Mouse (Mus musculus) intestine, embryonic 16.5 days (tissue): ENCODE measurements around the gene Exoc2. TPM values are rescaled to one million over a fixed set of nuclear protein-coding genes. Genes with fewer than 3 reads are reported as not detected.

ENCODE experiments used
- ATAC-seq: fragments of 200-750 bp; cut with Nextera tagmentation; 2 replicates; pipeline ENCODE4 v1.8.0; 2017; ENCODE audit warnings: moderate TSS enrichment, moderate library complexity
- H3K27ac ChIP-seq: fragments of 300-500 bp; sonication (generic); 2 replicates; pipeline ENCODE4 v1.5.1; 2014; ENCODE audit warnings: mild to moderate bottlenecking, low read length
- H3K27me3 ChIP-seq: fragments of 300-500 bp; sonication (generic); replicated peaks from 2 replicates; pipeline ENCODE4 v1.6.1; 2014; ENCODE audit warnings: low read length, control low read depth, mixed read lengths; ENCODE audit not compliant: control insufficient read depth, insufficient read depth
- H3K36me3 ChIP-seq: fragments of 300-500 bp; sonication (generic); 2 replicates; pipeline ENCODE4 v1.6.1; 2014; ENCODE audit warnings: low read length, control low read depth; ENCODE audit not compliant: control insufficient read depth, insufficient read depth
- H3K4me1 ChIP-seq: fragments of 300-500 bp; sonication (generic); 2 replicates; pipeline ENCODE4 v1.6.1; 2014; ENCODE audit warnings: low read length, control low read depth, mixed read lengths; ENCODE audit not compliant: control insufficient read depth, insufficient read depth
- H3K4me2 ChIP-seq: fragments of 300-500 bp; sonication (generic); 2 replicates; pipeline ENCODE4 v1.6.1; 2014; ENCODE audit warnings: low read depth, low read length, control low read depth
- H3K4me3 ChIP-seq: fragments of 300-500 bp; sonication (generic); 2 replicates; pipeline ENCODE4 v1.5.1; 2014; ENCODE audit warnings: mild to moderate bottlenecking, low read length
- H3K9ac ChIP-seq: fragments of 300-500 bp; sonication (generic); 2 replicates; pipeline ENCODE4 v1.6.1; 2014; ENCODE audit warnings: low read depth, low read length
- H3K9me3 ChIP-seq: fragments of 300-500 bp; sonication (generic); 2 replicates; pipeline ENCODE4 v1.6.1; 2016; ENCODE audit warnings: low read length, control low read depth; ENCODE audit not compliant: control insufficient read depth
- WGBS: fragments of 180-500 bp; shearing (Covaris S2); extraction: QIAGEN DNeasy Blood & Tissue Kit; methylation state at CpG from one replicate; pipeline ENCODE4 v1.1.7; 2014; 5-methylcytosine and 5-hydroxymethylcytosine counted together
- polyA plus RNA-seq: library from polyadenylated mRNA; unstranded; fragments of >200 nt; fragmentation: Nextera tagmentation; extraction: Ambion mirVana; gene quantifications from 2 replicates; pipeline ENCODE4 v1.2.1, GENCODE M21; 2015

Exoc2 gene
- polyA plus RNA-seq, 1 experiment from 2014 or later, result 22.1 TPM

DNA sequence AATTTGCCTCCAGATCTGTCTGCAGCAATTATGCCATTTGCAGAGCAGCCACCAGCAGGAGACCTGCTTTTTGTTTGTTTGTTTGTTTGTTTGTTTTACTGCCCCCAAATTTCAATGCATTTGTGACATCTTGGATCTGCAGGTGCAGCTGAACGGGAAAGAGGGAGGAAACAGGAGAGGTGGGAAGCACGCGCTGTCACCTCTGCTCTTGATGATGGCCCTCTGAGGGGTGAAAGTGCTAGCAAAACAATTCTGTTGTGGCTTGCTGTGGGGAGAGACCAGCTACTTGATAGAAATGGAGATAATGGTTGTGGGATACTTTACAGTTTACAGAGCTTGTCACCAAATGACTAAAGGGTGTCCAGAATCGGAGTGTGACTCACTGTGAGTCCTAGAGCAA is 177.9 kb downstream of the Exoc2 start:
- Histone ChIP-seq H3K9ac (no peak overlapping the region), H3K27me3 (no peaks in the 10 kb centered on the region), H3K36me3 (no peaks in the 10 kb centered on the region), H3K4me3 (no peak overlapping the region), H3K4me1 (no peaks in the 10 kb centered on the region), H3K9me3 (no peaks in the 10 kb centered on the region), H3K27ac (no peak overlapping the region), H3K4me2 (no peak overlapping the region)
- no peak for ATAC-seq
- 79% methylated on average over 4 of the region's 4 CpGs for WGBS

DNA sequence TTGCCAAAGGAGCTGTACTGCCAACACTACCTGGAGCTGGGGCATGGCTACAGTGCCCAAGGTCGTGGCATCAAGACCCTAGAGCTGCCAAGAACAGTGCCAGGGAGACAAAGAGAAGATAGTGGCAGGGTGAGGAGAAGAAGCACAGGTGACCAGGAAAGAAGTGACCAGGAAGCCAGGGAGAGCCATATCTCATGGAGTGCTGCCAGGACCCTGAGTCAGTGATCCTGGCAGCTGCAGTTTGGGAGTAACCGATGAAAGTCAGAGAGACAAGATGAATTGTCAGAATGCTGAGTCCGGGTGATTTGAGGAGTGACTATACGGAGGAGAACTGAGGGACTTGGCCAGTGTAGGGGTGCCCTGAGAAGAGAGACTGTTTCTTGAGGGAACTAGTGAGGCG is 180.3 kb downstream of the Exoc2 start:
- H3K4me3 ChIP-seq, result no peak overlapping the region
- 83% methylated on average over 5 of the region's 5 CpGs for WGBS

DNA sequence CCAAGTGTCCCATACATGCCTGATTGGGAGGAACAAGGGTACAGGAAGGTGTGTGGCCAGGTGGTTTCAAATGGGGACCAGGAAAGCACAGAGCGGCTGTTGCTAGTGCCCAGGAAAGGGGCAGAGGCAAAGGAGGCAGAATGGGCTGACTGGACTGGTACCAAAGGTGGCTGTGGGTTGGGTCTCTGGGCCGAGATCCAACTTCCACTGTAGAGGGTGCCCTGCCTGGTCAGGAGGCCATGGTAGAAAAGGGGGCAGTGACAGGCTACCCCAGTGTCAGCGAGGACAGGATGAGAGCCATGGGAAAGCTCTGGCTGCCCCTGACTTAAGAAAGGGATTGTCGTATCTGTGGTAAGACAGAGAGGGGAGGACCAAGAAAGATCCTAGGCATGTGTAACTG is 180.7 kb downstream of the Exoc2 start:
- Histone ChIP-seq H3K4me1 (no peaks in the 10 kb centered on the region), H3K27me3 (no peaks in the 10 kb centered on the region), H3K4me2 (no peak overlapping the region)

More for the DNA sequence above, 180.3 kb downstream of the Exoc2 start:
- H3K27ac ChIP-seq, result no peak overlapping the region
- H3K4me1 ChIP-seq, result no peaks in the 10 kb centered on the region
- no peaks in the 10 kb centered on the region for H3K36me3 ChIP-seq
- no peak for ATAC-seq
- no peak overlapping the region for H3K4me2 ChIP-seq
- no peaks in the 10 kb centered on the region for H3K9me3 ChIP-seq
- no peaks in the 10 kb centered on the region for H3K27me3 ChIP-seq
- H3K9ac ChIP-seq, result no peak overlapping the region

DNA sequence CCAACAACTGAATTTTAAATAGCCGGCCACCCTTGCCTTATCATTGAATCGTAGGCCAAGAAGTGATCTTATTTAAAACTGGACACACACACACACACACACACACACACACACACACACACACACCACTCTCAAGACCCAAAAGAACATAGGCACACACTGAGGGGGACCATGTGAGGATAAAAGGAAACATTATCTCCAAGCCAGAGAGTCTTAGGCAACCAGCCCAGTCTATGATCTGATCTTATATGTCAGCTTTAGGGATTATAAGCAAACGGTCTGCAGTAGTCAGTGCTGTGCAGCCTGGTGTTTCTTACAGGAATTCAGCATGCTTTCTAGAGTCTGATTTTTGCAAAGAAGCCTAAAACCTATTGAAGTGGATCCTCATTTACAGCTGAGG is 181.2 kb downstream of the Exoc2 start:
- Histone ChIP-seq H3K9me3 (no peaks in the 10 kb centered on the region), H3K36me3 (no peaks in the 10 kb centered on the region), H3K4me1 (no peaks in the 10 kb centered on the region), H3K4me3 (no peak overlapping the region), H3K4me2 (no peak overlapping the region), H3K27me3 (no peaks in the 10 kb centered on the region), H3K27ac (no peak overlapping the region), H3K9ac (no peak overlapping the region)
- 69% methylated on average over 3 of the region's 3 CpGs for WGBS
- ATAC-seq, result no peak

More for the DNA sequence above, 180.7 kb downstream of the Exoc2 start:
- no peak overlapping the region for H3K4me3 ChIP-seq
- H3K36me3 ChIP-seq, result no peaks in the 10 kb centered on the region
- no peak overlapping the region for H3K9ac ChIP-seq
- WGBS, result 82% methylated on average over 4 of the region's 4 CpGs
- no peaks in the 10 kb centered on the region for H3K9me3 ChIP-seq
- H3K27ac ChIP-seq, result no peak overlapping the region
- ATAC-seq, result no peak

DNA sequence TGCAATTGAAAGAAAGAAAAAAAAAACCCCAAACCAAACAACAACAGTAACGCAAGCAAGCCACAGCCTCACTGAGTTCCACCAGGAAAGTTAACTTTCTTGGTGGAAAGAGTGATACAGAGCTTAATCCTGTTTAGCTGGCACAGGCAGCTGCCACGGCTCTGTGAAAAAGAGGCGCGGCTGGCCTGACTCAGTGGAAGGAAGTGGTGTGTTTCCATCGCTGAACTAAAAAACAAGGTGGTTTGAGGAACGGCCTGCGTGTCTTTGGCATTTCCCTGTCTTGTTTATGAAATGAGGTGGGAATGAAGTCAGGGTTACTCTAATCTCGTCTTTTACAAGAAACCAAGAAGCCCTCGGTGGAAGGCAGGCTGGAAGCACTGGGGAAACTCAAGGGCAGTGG is 181.6 kb downstream of the Exoc2 start:
- no peak overlapping the region for H3K27ac ChIP-seq
- no peaks in the 10 kb centered on the region for H3K4me1 ChIP-seq
- no peaks in the 10 kb centered on the region for H3K27me3 ChIP-seq
- H3K4me3 ChIP-seq, result no peak overlapping the region
- 67% methylated on average over 9 of the region's 9 CpGs for WGBS
- no peak overlapping the region for H3K4me2 ChIP-seq
- H3K9me3 ChIP-seq, result no peaks in the 10 kb centered on the region
- no peak for ATAC-seq
- H3K36me3 ChIP-seq, result no peaks in the 10 kb centered on the region
- no peak overlapping the region for H3K9ac ChIP-seq

DNA sequence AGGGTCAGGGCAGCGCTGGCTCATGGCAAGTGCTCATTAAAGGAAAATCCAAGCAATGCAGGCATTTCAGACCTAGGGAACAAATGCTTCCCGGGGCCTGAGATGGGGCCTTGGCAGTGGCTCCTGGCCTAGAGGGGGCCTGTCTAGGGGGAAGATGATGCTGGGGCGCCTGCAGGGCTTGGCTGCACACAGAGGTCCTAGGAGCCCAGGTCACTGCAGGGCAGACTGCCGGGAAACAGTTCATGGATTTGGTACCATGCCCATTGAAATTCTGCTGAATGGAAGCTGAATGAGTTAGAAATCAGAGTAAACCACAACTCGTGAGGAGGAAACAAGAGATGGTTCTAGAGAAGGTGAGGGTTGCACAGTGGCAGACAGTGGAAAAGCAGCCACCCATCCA is 183.9 kb downstream of the Exoc2 start:
- ATAC-seq, result no peak
- Histone ChIP-seq H3K4me3 (no peak overlapping the region), H3K9ac (no peak overlapping the region), H3K36me3 (no peaks in the 10 kb centered on the region), H3K4me1 (no peaks in the 10 kb centered on the region), H3K27me3 (no peaks in the 10 kb centered on the region), H3K4me2 (no peak overlapping the region), H3K9me3 (no peaks in the 10 kb centered on the region), H3K27ac (no peak overlapping the region)
- 74% methylated on average over 5 of the region's 5 CpGs for WGBS

DNA sequence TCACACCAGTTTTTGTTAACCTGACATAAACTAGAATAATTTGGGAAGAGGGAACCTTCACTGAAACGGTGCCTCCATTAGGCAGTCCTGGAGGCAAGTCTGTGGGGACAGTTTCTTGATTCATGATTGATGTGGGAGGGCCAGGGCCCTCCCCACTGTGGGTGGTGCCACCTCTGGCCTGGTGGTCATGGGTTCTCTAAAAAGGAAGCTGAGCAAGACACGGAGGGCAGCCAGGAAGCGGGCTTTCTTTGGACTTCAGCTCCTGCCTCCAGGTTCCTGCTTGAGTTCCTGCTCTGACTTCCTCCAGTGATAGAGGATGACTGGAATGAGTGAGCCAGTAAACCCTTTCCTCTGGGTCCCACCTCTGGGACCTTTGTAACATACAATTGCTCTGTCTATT is 185.5 kb downstream of the Exoc2 start:
- 90% methylated on average over 3 of the region's 3 CpGs for WGBS
- Histone ChIP-seq H3K27me3 (no peaks in the 10 kb centered on the region), H3K9me3 (no peaks in the 10 kb centered on the region), H3K4me2 (no peak overlapping the region), H3K36me3 (no peaks in the 10 kb centered on the region), H3K27ac (no peak overlapping the region), H3K4me1 (no peaks in the 10 kb centered on the region), H3K9ac (no peak overlapping the region), H3K4me3 (no peak overlapping the region)
- ATAC-seq, result no peak

DNA sequence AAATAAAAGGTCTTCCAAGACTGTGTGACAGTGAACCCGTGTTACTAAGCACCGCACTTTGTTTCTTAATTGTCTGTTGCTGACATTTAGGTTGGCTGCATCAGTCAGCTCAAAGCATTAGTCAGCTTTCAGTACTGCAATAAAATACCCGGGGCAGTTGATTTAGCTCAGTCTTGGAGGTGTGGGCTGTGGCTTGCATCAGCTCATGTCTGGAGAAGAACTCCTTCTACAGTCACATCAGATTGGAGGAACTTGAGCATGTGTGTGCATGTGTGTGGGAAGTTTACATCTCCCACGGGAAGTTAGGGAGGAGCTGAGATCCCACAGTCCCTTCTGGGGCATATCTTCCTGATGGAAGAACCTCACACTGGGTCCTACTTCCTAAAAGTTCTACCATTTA is 185.9 kb downstream of the Exoc2 start:
- no peaks in the 10 kb centered on the region for H3K27me3 ChIP-seq
- H3K9me3 ChIP-seq, result no peaks in the 10 kb centered on the region
- ATAC-seq, result no peak
- H3K27ac ChIP-seq, result no peak overlapping the region
- H3K4me1 ChIP-seq, result no peaks in the 10 kb centered on the region
- no peak overlapping the region for H3K9ac ChIP-seq
- H3K4me2 ChIP-seq, result no peak overlapping the region
- no peaks in the 10 kb centered on the region for H3K36me3 ChIP-seq
- no peak overlapping the region for H3K4me3 ChIP-seq
- 83% methylated on average over 4 of the region's 4 CpGs for WGBS

DNA sequence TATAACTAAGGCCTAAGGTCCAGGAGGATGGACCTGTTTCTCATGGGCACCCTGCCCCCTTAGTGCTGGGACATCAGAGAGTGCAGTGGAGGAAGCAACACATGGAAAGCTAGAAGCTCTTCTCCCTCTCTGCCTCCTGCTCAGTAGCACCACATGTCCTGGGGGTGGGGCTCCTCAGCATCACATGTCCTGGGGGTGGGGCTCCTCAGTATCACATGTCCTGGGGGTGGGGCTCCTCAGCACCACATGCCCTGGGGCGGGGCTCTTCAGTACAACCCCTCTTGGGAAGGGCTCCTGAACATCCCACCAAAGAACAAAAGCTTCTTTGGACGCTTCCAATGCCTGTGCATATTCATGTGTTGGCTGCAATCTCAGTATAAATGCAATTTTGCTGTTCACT is 186.3 kb downstream of the Exoc2 start:
- no peak for ATAC-seq
- no peaks in the 10 kb centered on the region for H3K27me3 ChIP-seq
- no peaks in the 10 kb centered on the region for H3K4me1 ChIP-seq
- no peaks in the 10 kb centered on the region for H3K36me3 ChIP-seq
- 87% methylated on average over 2 of the region's 2 CpGs for WGBS
- no peak overlapping the region for H3K4me2 ChIP-seq
- no peak overlapping the region for H3K4me3 ChIP-seq
- H3K27ac ChIP-seq, result no peak overlapping the region
- H3K9ac ChIP-seq, result no peak overlapping the region
- H3K9me3 ChIP-seq, result no peaks in the 10 kb centered on the region

DNA sequence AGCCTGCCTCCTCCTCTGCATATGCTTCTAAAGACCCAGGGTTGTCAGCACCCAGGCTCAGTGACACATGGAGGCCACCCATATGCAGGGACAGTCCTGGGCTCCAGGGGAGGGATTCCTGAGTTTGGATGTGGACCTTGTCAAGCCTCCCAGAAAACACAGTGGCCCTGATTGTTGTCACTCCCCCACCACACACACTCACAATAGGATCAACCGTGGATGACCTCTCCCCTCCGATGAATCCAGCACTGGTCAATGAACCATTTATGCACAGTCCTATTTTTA is 186.9 kb downstream of the Exoc2 start:
- H3K4me3 ChIP-seq, result no peak overlapping the region
- no peaks in the 10 kb centered on the region for H3K9me3 ChIP-seq
- no peak overlapping the region for H3K9ac ChIP-seq
- H3K27ac ChIP-seq, result no peak overlapping the region
- no peaks in the 10 kb centered on the region for H3K27me3 ChIP-seq
- no peak overlapping the region for H3K4me2 ChIP-seq
- ATAC-seq, result no peak
- H3K4me1 ChIP-seq, result no peaks in the 10 kb centered on the region
- H3K36me3 ChIP-seq, result no peaks in the 10 kb centered on the region
- 75% methylated on average over 2 of the region's 2 CpGs for WGBS
